Mouse (Mus musculus) neural tube, embryonic 14.5 days (tissue): ENCODE measurements around the gene Cuta. TPM values are rescaled to one million over a fixed set of nuclear protein-coding genes. Genes with fewer than 3 reads are reported as not detected.
A peak's percentile ranks its signal among the peaks of the same experiment; 100 is the strongest.
"Not testable (repeated sequence)": the region's sequence is repeated elsewhere in the genome, so short reads cannot be mapped to it uniquely, and the experiment has no call there.

ENCODE experiments used
- ATAC-seq: fragments of 200-750 bp; cut with Nextera tagmentation; 2 replicates; pipeline ENCODE4 v1.8.0; 2017; ENCODE audit warnings: low read depth, mild to moderate bottlenecking, moderate TSS enrichment, moderate library complexity
- H3K27ac ChIP-seq: fragments of 300-500 bp; sonication (generic); 2 replicates; pipeline ENCODE4 v1.5.1; 2014; ENCODE audit warnings: low read depth, mild to moderate bottlenecking, control low read depth, low read length, moderate library complexity, mixed read lengths
- H3K27me3 ChIP-seq: fragments of 300-500 bp; sonication (generic); 2 replicates; pipeline ENCODE4 v1.6.1; 2014; ENCODE audit warnings: low read length; ENCODE audit not compliant: control insufficient read depth, insufficient read depth
- H3K36me3 ChIP-seq: fragments of 300-500 bp; sonication (generic); 2 replicates; pipeline ENCODE4 v1.6.1; 2014; ENCODE audit warnings: low read length, mixed read lengths; ENCODE audit not compliant: control insufficient read depth, insufficient read depth
- H3K4me1 ChIP-seq: fragments of 300-500 bp; sonication (generic); 2 replicates; pipeline ENCODE4 v1.6.1; 2014; ENCODE audit warnings: low read length; ENCODE audit not compliant: control insufficient read depth, insufficient read depth
- H3K4me2 ChIP-seq: fragments of 300-500 bp; sonication (generic); 2 replicates; pipeline ENCODE4 v1.6.1; 2014; ENCODE audit warnings: mild to moderate bottlenecking, low read depth, low read length, control low read depth
- H3K4me3 ChIP-seq: fragments of 300-500 bp; sonication (generic); 2 replicates; pipeline ENCODE4 v1.5.1; 2014; ENCODE audit warnings: low read depth, low read length, control low read depth, mixed read lengths
- H3K9ac ChIP-seq: fragments of 300-500 bp; sonication (generic); replicated peaks from 2 replicates; pipeline ENCODE4 v1.6.1; 2014; ENCODE audit warnings: low read depth, mild to moderate bottlenecking, control low read depth, low read length, mixed read lengths
- H3K9me3 ChIP-seq: fragments of 300-500 bp; sonication (generic); 2 replicates; pipeline ENCODE4 v1.6.1; 2016; ENCODE audit warnings: low read length; ENCODE audit not compliant: control insufficient read depth
- WGBS: fragments of 180-500 bp; shearing (Covaris S2); extraction: QIAGEN DNeasy Blood & Tissue Kit; methylation state at CpG from one replicate; pipeline ENCODE4 v1.1.7; 2014; 5-methylcytosine and 5-hydroxymethylcytosine counted together
- polyA plus RNA-seq: library from polyadenylated mRNA; unstranded; fragments of >200 nt; fragmentation: Nextera tagmentation; extraction: Ambion mirVana; gene quantifications from 2 replicates; pipeline ENCODE4 v1.2.1, GENCODE M21; 2014

Cuta gene
- 112 and 127 TPM in 2 replicates for polyA plus RNA-seq

- Histone ChIP-seq H3K9me3 (no peaks in the 10 kb centered on the region), H3K4me1 (peaks cover 29% of the 10 kb centered on the region), H3K4me2 (peak within 1 kb of the TSS; percentile 94), H3K27me3 (no peaks in the 10 kb centered on the region), H3K36me3 (peaks cover 10% of the 10 kb centered on the region), H3K9ac (peak within 1 kb of the TSS; percentile 65), H3K27ac (peak within 1 kb of the TSS; percentile 96), H3K4me3 (peak within 1 kb of the TSS; percentile 62)
- WGBS, result under 1% methylated on average over 64 of the region's 70 CpGs
- ATAC-seq, result peak; percentile 94
These were observed at the start of gene Cuta for GRCm38 (mm10) chr17:26939178-26939972. Cuta (minus strand) TSS chr17:26939569.

- H3K4me2 ChIP-seq, result no peak overlapping the region
- H3K9ac ChIP-seq, result no peak overlapping the region
- 79% methylated on average over 10 of the region's 10 CpGs for WGBS
- H3K27ac ChIP-seq, result no peak overlapping the region
- no peaks in the 10 kb centered on the region for H3K4me1 ChIP-seq
- ATAC-seq, result no peak
- H3K36me3 ChIP-seq, result 0 out of 2 replicates have a peak, but pooled peaks cover 2% of the 10 kb centered on the region
- H3K4me3 ChIP-seq, result no peak overlapping the region
- H3K27me3 ChIP-seq, result no peaks in the 10 kb centered on the region
- no peaks in the 10 kb centered on the region for H3K9me3 ChIP-seq
These were observed 46.3 kb upstream of the Cuta start for GRCm38 (mm10) chr17:26985503-26986179.

GRCm38 (mm10) chr17:26983382-26983781 is 44.0 kb upstream of the Cuta start:
- H3K27me3 ChIP-seq, result no peaks in the 10 kb centered on the region
- no peak overlapping the region for H3K4me3 ChIP-seq
- H3K4me1 ChIP-seq, result no peaks in the 10 kb centered on the region
- H3K36me3 ChIP-seq, result peaks cover 11% of the 10 kb centered on the region; the same call in 1 of the 2 replicates
- H3K27ac ChIP-seq, result no peak overlapping the region
- no peak for ATAC-seq
- H3K9ac ChIP-seq, result no peak overlapping the region
- H3K4me2 ChIP-seq, result no peak overlapping the region
- 97% methylated on average over 4 of the region's 4 CpGs for WGBS
- no peaks in the 10 kb centered on the region for H3K9me3 ChIP-seq

GRCm38 (mm10) chr17:26981050-26981449 is 41.7 kb upstream of the Cuta start:
- H3K27ac ChIP-seq, result no peak overlapping the region
- no peaks in the 10 kb centered on the region for H3K27me3 ChIP-seq
- 82% methylated on average over 2 of the region's 2 CpGs for WGBS
- H3K4me1 ChIP-seq, result peaks cover 5% of the 10 kb centered on the region; the same call in 1 of the 2 replicates
- H3K4me2 ChIP-seq, result no peak overlapping the region
- H3K9me3 ChIP-seq, result no peaks in the 10 kb centered on the region
- no peak overlapping the region for H3K9ac ChIP-seq
- H3K36me3 ChIP-seq, result peaks cover 29% of the 10 kb centered on the region; the same call in 1 of the 2 replicates
- H3K4me3 ChIP-seq, result no peak overlapping the region
- ATAC-seq, result no peak

- no peak overlapping the region for H3K4me3 ChIP-seq
- no peak overlapping the region for H3K9ac ChIP-seq
- peaks cover 42% of the 10 kb centered on the region; the same call in 1 of the 2 replicates for H3K36me3 ChIP-seq
- no peak for ATAC-seq
- no peaks in the 10 kb centered on the region for H3K9me3 ChIP-seq
- WGBS, result 83% methylated on average over 2 of the region's 2 CpGs
- H3K4me2 ChIP-seq, result no peak overlapping the region
- H3K27me3 ChIP-seq, result no peaks in the 10 kb centered on the region
- H3K4me1 ChIP-seq, result peaks cover 8% of the 10 kb centered on the region
- H3K27ac ChIP-seq, result no peak overlapping the region
These were observed 40.1 kb upstream of the Cuta start for GRCm38 (mm10) chr17:26979426-26979825.

GRCm38 (mm10) chr17:26977354-26977753 is 38.0 kb upstream of the Cuta start:
- H3K36me3 ChIP-seq, result peaks cover 42% of the 10 kb centered on the region; the same call in 1 of the 2 replicates
- not testable (repeated sequence) for H3K27ac ChIP-seq, H3K4me3 ChIP-seq, H3K4me2 ChIP-seq, H3K9me3 ChIP-seq, H3K27me3 ChIP-seq, H3K9ac ChIP-seq, ATAC-seq
- WGBS, result 92% methylated on average over 6 of the region's 6 CpGs
- peaks cover 17% of the 10 kb centered on the region for H3K4me1 ChIP-seq

GRCm38 (mm10) chr17:26975415-26975814 is 36.0 kb upstream of the Cuta start:
- Histone ChIP-seq H3K36me3 (peaks cover 46% of the 10 kb centered on the region), H3K9ac (no peak overlapping the region), H3K4me1 (peaks cover 20% of the 10 kb centered on the region), H3K9me3 (no peaks in the 10 kb centered on the region), H3K27ac (no peak overlapping the region), H3K4me3 (no peak overlapping the region), H3K4me2 (no peak overlapping the region), H3K27me3 (no peaks in the 10 kb centered on the region)
- no peak for ATAC-seq

- H3K9ac ChIP-seq, result no peak overlapping the region
- no peaks in the 10 kb centered on the region for H3K9me3 ChIP-seq
- H3K27ac ChIP-seq, result no peak overlapping the region
- 93% methylated on average over 15 of the region's 15 CpGs for WGBS
- no peak overlapping the region for H3K4me3 ChIP-seq
- peaks cover 46% of the 10 kb centered on the region for H3K36me3 ChIP-seq
- no peaks in the 10 kb centered on the region for H3K27me3 ChIP-seq
- no peak overlapping the region for H3K4me2 ChIP-seq
- H3K4me1 ChIP-seq, result peaks cover 20% of the 10 kb centered on the region
- ATAC-seq, result no peak
These were observed 35.2 kb upstream of the Cuta start for GRCm38 (mm10) chr17:26974547-26974946.
